Mouse (Mus musculus) heart, embryonic 14.5 days (tissue): ENCODE data around the gene Fgfr2. TPM values are rescaled to one million over a fixed set of nuclear protein-coding genes. Genes with fewer than 3 reads are reported as not detected.

Source experiments
- ATAC-seq: fragments of 200-750 bp; cut with Nextera tagmentation; 2 replicates; pipeline ENCODE4 v1.8.0; 2017; ENCODE audit warnings: low read depth, moderate TSS enrichment; ENCODE audit not compliant: insufficient number of reproducible peaks, insufficient read depth, low FRiP score
- H3K27ac ChIP-seq, 2 experiments: fragments of 200-500 bp in 1 of 2; fragments of 300-500 bp in 1 of 2; sonication (generic) in 1 of 2; replicated peaks in 1 of 2; 2 replicates each; pipeline ENCODE4 v1.5.1; 2012 to 2014; ENCODE audit warnings: low read depth in 2 of 2, low read length in 2 of 2, control low read depth in 1 of 2, mild to moderate bottlenecking in 1 of 2, mixed read lengths in 1 of 2; ENCODE audit not compliant: control insufficient read depth in 1 of 2, insufficient read depth in 1 of 2
- H3K27me3 ChIP-seq: fragments of 300-500 bp; sonication (generic); 2 replicates; pipeline ENCODE4 v1.6.1; 2014; ENCODE audit warnings: mild to moderate bottlenecking, low read length, control low read depth; ENCODE audit not compliant: control insufficient read depth, insufficient read depth
- H3K36me3 ChIP-seq: fragments of 300-500 bp; sonication (generic); 2 replicates; pipeline ENCODE4 v1.6.1; 2014; ENCODE audit warnings: mild to moderate bottlenecking, control low read depth, low read length, mixed read lengths; ENCODE audit not compliant: control insufficient read depth, insufficient read depth
- H3K4me1 ChIP-seq, 2 experiments: fragments of 200-500 bp in 1 of 2; fragments of 300-500 bp in 1 of 2; sonication (generic) in 1 of 2; 2 replicates each; pipeline ENCODE4 v1.6.1; 2012 to 2014; ENCODE audit warnings: low read length in 2 of 2, control low read depth in 1 of 2, mixed read lengths in 1 of 2; ENCODE audit not compliant: control insufficient read depth in 2 of 2, insufficient read depth in 2 of 2
- H3K4me2 ChIP-seq: fragments of 300-500 bp; sonication (generic); 2 replicates; pipeline ENCODE4 v1.6.1; 2014; ENCODE audit warnings: mild to moderate bottlenecking, low read length
- H3K4me3 ChIP-seq, 2 experiments: fragments of 200-500 bp in 1 of 2; fragments of 300-500 bp in 1 of 2; sonication (generic) in 1 of 2; 2 replicates each; pipeline ENCODE4 v1.5.1; 2012 to 2014; ENCODE audit warnings: low read length in 2 of 2, mild to moderate bottlenecking in 2 of 2, control low read depth in 1 of 2, low read depth in 1 of 2, moderate library complexity in 1 of 2; ENCODE audit not compliant: control insufficient read depth in 1 of 2, insufficient read depth in 1 of 2
- H3K9ac ChIP-seq: fragments of 300-500 bp; sonication (generic); 2 replicates; pipeline ENCODE4 v1.6.1; 2014; ENCODE audit warnings: mild to moderate bottlenecking, low read length
- H3K9me3 ChIP-seq: fragments of 300-500 bp; sonication (generic); 2 replicates; pipeline ENCODE4 v1.6.1; 2016; ENCODE audit warnings: low read length, control low read depth; ENCODE audit not compliant: control insufficient read depth
- WGBS: fragments of 180-500 bp; shearing (Covaris S2); extraction: QIAGEN DNeasy Blood & Tissue Kit; methylation state at CpG from one replicate; pipeline ENCODE4 v1.1.7; 2014; 5-methylcytosine and 5-hydroxymethylcytosine counted together
- polyA plus RNA-seq: library from polyadenylated mRNA; unstranded; fragments of >200 nt; fragmentation: Nextera tagmentation; extraction: Ambion mirVana; gene quantifications from 2 replicates; pipeline ENCODE4 v1.2.1, GENCODE M21; 2014

Fgfr2 gene
- polyA plus RNA-seq, 1 experiment from 2014 or later = 22.4 TPM

- H3K27ac ChIP-seq = no peak overlapping the region
- ATAC-seq = no peak
- no peaks in the 10 kb centered on the region for H3K9me3 ChIP-seq
- 87% methylated on average over 2 of the region's 2 CpGs for WGBS
- H3K4me2 ChIP-seq = no peak overlapping the region
- H3K9ac ChIP-seq = no peak overlapping the region
- peaks cover 4% of the 10 kb centered on the region; the same call in 1 of the 2 replicates for H3K36me3 ChIP-seq
- peaks cover 5 to 14% of the 10 kb centered on the region in 2 experiments for H3K4me1 ChIP-seq
- no peaks in the 10 kb centered on the region for H3K27me3 ChIP-seq
- no peak overlapping the region for H3K4me3 ChIP-seq
These were observed 306.6 kb downstream of the Fgfr2 start for GRCm38 (mm10) chr7:132816528-132816927.

GRCm38 (mm10) chr7:132815081-132815480 is 308.1 kb downstream of the Fgfr2 start:
- Histone ChIP-seq H3K4me3 (no peak overlapping the region), H3K36me3 (peaks cover under 1% of the 10 kb centered on the region; the same call in 1 of the 2 replicates), H3K4me2 (no peak overlapping the region), H3K9ac (no peak overlapping the region), H3K27ac (no peak overlapping the region), H3K27me3 (no peaks in the 10 kb centered on the region), H3K9me3 (no peaks in the 10 kb centered on the region), H3K4me1 (peaks cover 9 to 27% of the 10 kb centered on the region in 2 experiments)
- ATAC-seq = no peak
- 85% methylated on average over 5 of the region's 5 CpGs for WGBS

GRCm38 (mm10) chr7:132814089-132814450 is 309.1 kb downstream of the Fgfr2 start:
- Histone ChIP-seq H3K9me3 (no peaks in the 10 kb centered on the region), H3K27me3 (no peaks in the 10 kb centered on the region), H3K4me3 (peak overlapping the region; percentile 63 to 77), H3K36me3 (no peaks in the 10 kb centered on the region), H3K4me2 (peak overlapping the region; percentile 90), H3K4me1 (peaks cover 16 to 37% of the 10 kb centered on the region in 2 experiments), H3K9ac (peak overlapping the region; percentile 93), H3K27ac (peak overlapping the region; percentile 86 to 94)
- ATAC-seq = no peak
- 0% methylated on average over 7 of the region's 7 CpGs for WGBS

- Histone ChIP-seq H3K36me3 (no peaks in the 10 kb centered on the region), H3K4me2 (peak within 1 kb of the TSS; percentile 90), H3K9ac (peak within 1 kb of the TSS; percentile 93), H3K4me3 (peak within 1 kb of the TSS; percentile 63 to 77), H3K4me1 (peaks cover 20 to 42% of the 10 kb centered on the region in 2 experiments), H3K9me3 (no peaks in the 10 kb centered on the region), H3K27me3 (no peaks in the 10 kb centered on the region), H3K27ac (peak within 1 kb of the TSS; percentile 86 to 94)
- peak; percentile 48 for ATAC-seq
- under 1% methylated on average over 71 of the region's 85 CpGs for WGBS
These were observed 309.6 kb downstream of the Fgfr2 start, which contains the start of gene Fam53b for GRCm38 (mm10) chr7:132813416-132814088. Gene Fam53b, minus strand, starts transcription at chr7:132813886.

- WGBS = under 1% methylated on average over 59 of the region's 59 CpGs
These were observed 310.3 kb downstream of the Fgfr2 start for GRCm38 (mm10) chr7:132812619-132813415.

GRCm38 (mm10) chr7:132811716-132812618 is 311.2 kb downstream of the Fgfr2 start:
- peaks cover 33 to 58% of the 10 kb centered on the region in 2 experiments for H3K4me1 ChIP-seq
- ATAC-seq = no peak
- H3K36me3 ChIP-seq = no peaks in the 10 kb centered on the region
- WGBS = 11% methylated on average over 23 of the region's 23 CpGs
- peak overlapping the region; percentile 93 for H3K9ac ChIP-seq
- no peaks in the 10 kb centered on the region for H3K9me3 ChIP-seq
- H3K27me3 ChIP-seq = no peaks in the 10 kb centered on the region
- peak overlapping the region; percentile 55 to 94 for H3K27ac ChIP-seq
- H3K4me3 ChIP-seq = peak overlapping the region; percentile 63 to 77
- H3K4me2 ChIP-seq = peak overlapping the region; percentile 90

More at GRCm38 (mm10) chr7:132812619-132813415, 310.3 kb downstream of the Fgfr2 start:
- Histone ChIP-seq H3K36me3 (no peaks in the 10 kb centered on the region), H3K4me2 (peak overlapping the region; percentile 90), H3K9ac (peak overlapping the region; percentile 93), H3K27me3 (no peaks in the 10 kb centered on the region), H3K4me3 (peak overlapping the region; percentile 63 to 77), H3K9me3 (no peaks in the 10 kb centered on the region), H3K4me1 (peaks cover 26 to 50% of the 10 kb centered on the region in 2 experiments), H3K27ac (peak overlapping the region; percentile 86 to 94)
- peak; percentile 17; the same call in 1 of the 2 replicates for ATAC-seq

GRCm38 (mm10) chr7:132810879-132811278 is 312.3 kb downstream of the Fgfr2 start:
- H3K9me3 ChIP-seq = no peaks in the 10 kb centered on the region
- H3K4me3 ChIP-seq = no peak overlapping the region
- no peaks in the 10 kb centered on the region for H3K27me3 ChIP-seq
- WGBS = 85% methylated on average over 1 of the region's 1 CpGs
- no peaks in the 10 kb centered on the region for H3K36me3 ChIP-seq
- peak overlapping the region; percentile 22; the same call in 1 of the 2 replicates for H3K9ac ChIP-seq
- peaks cover 40 to 69% of the 10 kb centered on the region in 2 experiments for H3K4me1 ChIP-seq
- peak overlapping the region in 1 of 2 experiments; percentile 44; a peak in 1 of 4 replicates for H3K27ac ChIP-seq
- peak overlapping the region; percentile 90 for H3K4me2 ChIP-seq
- peak; percentile 31 for ATAC-seq
